ENCODE assay signal across 22 mouse cellular contexts in the genomic region with DNA sequence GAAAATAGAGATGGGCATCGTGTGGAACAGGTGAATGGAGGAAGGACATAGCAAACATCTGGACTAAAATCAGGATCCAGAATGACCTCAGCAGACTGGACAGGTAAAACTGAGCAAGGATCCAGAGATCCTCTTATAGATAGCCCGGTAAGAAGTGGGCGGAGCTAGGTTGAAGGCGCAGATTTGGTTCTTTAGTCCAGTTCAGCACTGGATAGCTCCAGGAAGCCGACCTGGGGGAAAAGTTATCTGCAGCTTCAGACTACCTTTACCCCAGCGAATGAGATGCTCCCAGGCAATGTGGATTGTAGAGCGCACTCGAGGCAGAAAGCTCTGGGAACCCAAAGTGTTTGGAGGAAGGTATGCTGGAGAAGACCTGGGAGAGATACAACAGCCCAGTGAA. TPM values are rescaled to one million over a fixed set of nuclear protein-coding genes. Genes with fewer than 3 reads are reported as not detected.
A peak's percentile ranks its signal among the peaks of the same experiment; 100 is the strongest.
DNase-seq lines count a peak whose midpoint lies in the region; ATAC-seq and TF ChIP-seq lines count a peak whose summit lies in the region.
"Had no signal": no experiment of that assay in that cellular context is flagged by ENCODE, and none has a peak within 500 bp of the region (broad histone marks: within the 10 kb centered on the region; RNA-seq: fewer than 3 reads in every experiment).

No protein-coding gene starts in this region.

- DNase-seq in lung, embryonic 14.5 days, result peak; percentile 56
- no peak for DNase-seq in lung, postnatal 14 days
- DNase-seq in ES-CJ7 (ENCODE audit: low read depth, low spot score), result peak; percentile 45
- DNase-seq in embryo, embryonic 11 days, result peak; percentile 59
- DNase-seq in limb, embryonic 14.5 days (ENCODE audit: low spot score), result peak; percentile 52
- DNase-seq in heart, postnatal 14 days, result no peak
- no peak for DNase-seq in layer of hippocampus, adult 9-10 months (ENCODE audit: low spot score)
- DNase-seq: cerebellum, adult 8-10 months; gastrocnemius, postnatal 10 days; heart, adult 18-20 months; kidney, adult 18-20 months; kidney, postnatal 25 days; layer of hippocampus, adult 9-11 months; liver; lung, postnatal 36 days; thymus, adult 2 months had no signal

- no peak overlapping the region for H3K9ac ChIP-seq in lung, embryonic 14.5 days
- H3K9ac ChIP-seq in limb, embryonic 14.5 days (ENCODE audit: low read depth, low read length, severe bottlenecking), result no peak overlapping the region
- H3K9ac ChIP-seq: forebrain, embryonic 13.5 days; heart, embryonic 13.5 days; neural tube, embryonic 15.5 days had no signal

- H3K27me3 ChIP-seq in lung, embryonic 14.5 days (ENCODE audit: insufficient read depth, low read length), result no peaks in the 10 kb centered on the region
- no peaks in the 10 kb centered on the region for H3K27me3 ChIP-seq in limb, embryonic 14.5 days (ENCODE audit: control insufficient read depth, insufficient read depth, low read length)
- H3K27me3 ChIP-seq: forebrain, embryonic 13.5 days; heart, embryonic 13.5 days; neural tube, embryonic 15.5 days had no signal

- ATAC-seq in lung, embryonic 14.5 days (ENCODE audit: insufficient read depth), result no peak
- ATAC-seq in limb, embryonic 14.5 days (ENCODE audit: low FRiP score, low read depth), result no peak
- ATAC-seq: forebrain, embryonic 13.5 days; hindbrain, postnatal 0 days; midbrain, embryonic 16.5 days had no signal

- no peak for TF ChIP-seq CTCF in lung, embryonic 14.5 days (IDR thresholded peaks at IDR 0.05; ENCODE audit: low read depth)

- H3K9me3 ChIP-seq in lung, embryonic 14.5 days (ENCODE audit: low read depth, low read length), result no peaks in the 10 kb centered on the region
- no peaks in the 10 kb centered on the region for H3K9me3 ChIP-seq in limb, embryonic 14.5 days (ENCODE audit: control insufficient read depth, low read length)
- H3K9me3 ChIP-seq: forebrain, embryonic 13.5 days; neural tube, embryonic 15.5 days had no signal

- H3K4me3 ChIP-seq in lung, embryonic 14.5 days (ENCODE audit: low read depth, low read length), result no peak overlapping the region
- H3K4me3 ChIP-seq in limb, embryonic 14.5 days (replicated peaks; ENCODE audit: low read length), result no peak overlapping the region
- H3K4me3 ChIP-seq: forebrain, embryonic 13.5 days; heart, embryonic 13.5 days; neural tube, embryonic 15.5 days had no signal

- TF ChIP-seq POLR2A in limb, embryonic 14.5 days (IDR thresholded peaks at IDR 0.05; ENCODE audit: borderline replicate concordance, extremely low read depth, insufficient read depth, insufficient read length), result no peak

- H3K36me3 ChIP-seq in lung, embryonic 14.5 days (ENCODE audit: insufficient read depth), result no peaks in the 10 kb centered on the region
- no peaks in the 10 kb centered on the region for H3K36me3 ChIP-seq in limb, embryonic 14.5 days (ENCODE audit: control insufficient read depth, insufficient read depth, low read length)
- H3K36me3 ChIP-seq: G1E; heart, embryonic 13.5 days; neural tube, embryonic 15.5 days had no signal

- H3K4me1 ChIP-seq in lung, embryonic 14.5 days (ENCODE audit: insufficient read depth), result no peaks in the 10 kb centered on the region
- no peaks in the 10 kb centered on the region for H3K4me1 ChIP-seq in limb, embryonic 14.5 days (ENCODE audit: control insufficient read depth, insufficient read depth, low read length)
- H3K4me1 ChIP-seq: forebrain, embryonic 13.5 days; neural tube, embryonic 15.5 days had no signal

- H3K27ac ChIP-seq in lung, embryonic 14.5 days (ENCODE audit: low read depth), result no peak overlapping the region
- H3K27ac ChIP-seq in limb, embryonic 14.5 days (replicated peaks; ENCODE audit: low read depth, low read length), result no peak overlapping the region
- H3K27ac ChIP-seq: forebrain, embryonic 13.5 days; heart, embryonic 13.5 days; hindbrain, postnatal 0 days; neural tube, embryonic 15.5 days had no signal

- WGBS in lung, embryonic 14.5 days, result 32% methylated on average over 8 of the region's 8 CpGs
- WGBS in limb, embryonic 14.5 days, result 34% methylated on average over 8 of the region's 8 CpGs

- no peak overlapping the region for H3K4me2 ChIP-seq in lung, embryonic 14.5 days
- no peak overlapping the region for H3K4me2 ChIP-seq in limb, embryonic 14.5 days (replicated peaks; ENCODE audit: low read depth, low read length, severe bottlenecking)
- H3K4me2 ChIP-seq: forebrain, embryonic 13.5 days; heart, embryonic 13.5 days; neural tube, embryonic 15.5 days had no signal

- intact Hi-C loops in heart, postnatal 14 days (cut with DNase I), result no loop called here

RNA-seq across cellular contexts. Expression of a gene that starts 25.3 kb away (rescaled TPM):
- 7.3 and 8.0 TPM in 2 replicates for polyA plus RNA-seq in lung, embryonic 14.5 days (2014; fragmentation: Nextera tagmentation; extraction: Ambion mirVana)
- 4.7 and 6.4 TPM in 2 replicates for polyA plus RNA-seq in limb, embryonic 14.5 days (2012; rRNA removed)
- polyA plus RNA-seq in limb, embryonic 14.5 days (2014; fragmentation: Nextera tagmentation; extraction: Ambion mirVana), result 3.3 and 4.2 TPM in 2 replicates
- 10 to 100 TPM; 13.2 to 15.2 TPM for total RNA-seq in heart, postnatal 14 days (2021)

RNA-seq across cellular contexts. Expression of a gene that starts 59.0 kb away (rescaled TPM):
- polyA plus RNA-seq in lung, embryonic 14.5 days (2014; fragmentation: Nextera tagmentation; extraction: Ambion mirVana), result 0.17 and 0.76 TPM in 2 replicates
- 0.38 and 0.55 TPM in 2 replicates for polyA plus RNA-seq in limb, embryonic 14.5 days (2012; rRNA removed)
- polyA plus RNA-seq in limb, embryonic 14.5 days (2014; fragmentation: Nextera tagmentation; extraction: Ambion mirVana), result 0.84 and 1.4 TPM in 2 replicates
- under 1 TPM; 0.22 to 0.34 TPM for total RNA-seq in heart, postnatal 14 days (2021)
- polyA plus RNA-seq: forebrain, embryonic 13.5 days; G1E had no signal

Comparison
In these comparisons a context has a peak if more than half of its experiments do, and no peak if none do; other contexts are left out.
1. DNase-seq: peak in lung, embryonic 14.5 days (single experiment), ES-CJ7 (single experiment), embryo, embryonic 11 days (single experiment) and limb, embryonic 14.5 days (single experiment); none in lung, postnatal 14 days (single experiment), heart, postnatal 14 days (0 of 2) and layer of hippocampus, adult 9-10 months (single experiment).